Comparison of ENCODE assay signal across 20 mouse cellular contexts in the genomic region with DNA sequence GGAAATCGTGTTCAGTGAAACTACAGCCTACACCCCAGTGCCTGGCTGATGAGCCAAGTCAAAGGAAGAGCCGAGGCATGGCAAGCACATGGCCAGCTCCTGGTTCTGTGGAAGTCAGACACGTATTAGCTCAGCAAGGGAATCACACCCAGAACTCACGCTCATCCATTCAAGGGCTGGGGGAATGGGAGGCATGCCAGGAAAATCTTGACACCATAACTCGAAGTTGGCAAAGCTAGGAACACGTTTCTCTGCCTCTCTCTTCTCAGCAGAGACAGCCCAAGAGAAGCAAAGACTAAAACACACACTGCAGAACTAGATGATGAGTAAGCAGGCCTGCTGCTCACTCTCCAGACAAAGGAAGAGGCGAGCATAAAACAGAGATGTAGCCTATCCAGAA. TPM values are rescaled to one million over a fixed set of nuclear protein-coding genes. Genes with fewer than 3 reads are reported as not detected.
DNase-seq lines count a peak whose midpoint lies in the region; ATAC-seq lines count a peak whose summit lies in the region.
"Had no signal": no experiment of that assay in that cellular context is flagged by ENCODE, and none has a peak within 500 bp of the region (broad histone marks: within the 10 kb centered on the region; RNA-seq: fewer than 3 reads in every experiment).

No protein-coding gene starts in this region.

- no peak for ATAC-seq in liver, embryonic 11.5 days (replicated peaks; ENCODE audit: low FRiP score)
- ATAC-seq: intestine, postnatal 0 days; midbrain, embryonic 16.5 days had no signal

- no peaks in the 10 kb centered on the region for H3K27me3 ChIP-seq in liver, embryonic 11.5 days (replicated peaks; ENCODE audit: control insufficient read depth, insufficient read depth, low read length)
- H3K27me3 ChIP-seq: hindbrain, embryonic 12.5 days; liver, embryonic 13.5 days had no signal

- no peaks in the 10 kb centered on the region for H3K4me1 ChIP-seq in liver, embryonic 11.5 days (replicated peaks; ENCODE audit: control insufficient read depth, insufficient read depth, low read length)
- H3K4me1 ChIP-seq: hindbrain, embryonic 12.5 days; liver, embryonic 13.5 days had no signal

- H3K4me2 ChIP-seq in liver, embryonic 11.5 days = no peak overlapping the region
- H3K4me2 ChIP-seq: hindbrain, embryonic 12.5 days; liver, embryonic 13.5 days had no signal

- no peaks in the 10 kb centered on the region for H3K36me3 ChIP-seq in liver, embryonic 11.5 days (ENCODE audit: control insufficient read depth, insufficient read depth, low read length)
- H3K36me3 ChIP-seq: G1E; hindbrain, embryonic 12.5 days; liver, embryonic 13.5 days had no signal

- H3K9me3 ChIP-seq in liver, embryonic 11.5 days (ENCODE audit: control insufficient read depth, low read length) = no peaks in the 10 kb centered on the region
- H3K9me3 ChIP-seq: G1E; hindbrain, embryonic 12.5 days; liver, embryonic 13.5 days; megakaryocyte, embryonic 14.5 days had no signal

- peak; percentile 7 to 21 for DNase-seq in left cerebral cortex, adult 18-20 months (ENCODE audit: low spot score in 2 of 2)
- no peak for DNase-seq in left cerebral cortex, adult 11 months (ENCODE audit: low spot score)
- DNase-seq in frontal cortex, adult 2 months (ENCODE audit: extremely low spot score in 1 of 2, low spot score in 1 of 2) = peak; percentile 44 to 60
- peak; percentile 23 to 28 for DNase-seq in layer of hippocampus, postnatal 36 days
- peak; percentile 11 to 12 for DNase-seq in right cerebral cortex, postnatal 36 days (ENCODE audit: low spot score in 2 of 2)
- no peak for DNase-seq in embryo, embryonic 9.5 days (ENCODE audit: extremely low spot score)
- DNase-seq in liver, embryonic 11.5 days (ENCODE audit: low spot score) = no peak
- DNase-seq in liver = no peak
- DNase-seq: adrenal gland, postnatal 36 days; cerebellum, adult 11-12 months; heart, adult 18-20 months; kidney, postnatal 14 days; liver, embryonic 13.5 days; lung, postnatal 10 days; thymus, postnatal 14 days had no signal

- WGBS in liver, embryonic 11.5 days = 58% methylated on average over 7 of the region's 7 CpGs

- H3K27ac ChIP-seq in liver, embryonic 11.5 days (ENCODE audit: low read depth, low read length) = no peak overlapping the region
- H3K27ac ChIP-seq: hindbrain, embryonic 12.5 days; liver, embryonic 13.5 days had no signal

- no peak overlapping the region for H3K4me3 ChIP-seq in liver, embryonic 11.5 days (ENCODE audit: low read depth, low read length)
- H3K4me3 ChIP-seq: hindbrain, embryonic 12.5 days; liver, embryonic 13.5 days; megakaryocyte, embryonic 14.5 days had no signal

- H3K9ac ChIP-seq in liver, embryonic 11.5 days (ENCODE audit: low read depth, low read length) = no peak overlapping the region
- H3K9ac ChIP-seq: hindbrain, embryonic 12.5 days; liver, embryonic 13.5 days had no signal

RNA-seq across cellular contexts. Expression of a gene that starts 53.5 kb away (rescaled TPM):
- total RNA-seq in left cerebral cortex, adult 18-20 months (2021) = 10 to 100 TPM; 87.0 to 95.4 TPM
- polyA plus RNA-seq in frontal cortex, adult 2 months (2012; rRNA removed) = 105 and 109 TPM in 2 replicates
- total RNA-seq in layer of hippocampus, postnatal 36 days (2021) = 100 to 1,000 TPM in 1 of 2 experiments, 10 to 100 TPM in 1; 96.1 to 106 TPM
- polyA plus RNA-seq in liver, embryonic 11.5 days (2014; fragmentation: Nextera tagmentation; extraction: Ambion mirVana) = 29.1 and 30.3 TPM in 2 replicates

Comparison
In these comparisons a context has a peak if more than half of its experiments do, and no peak if none do; other contexts are left out.
1. DNase-seq: peak in left cerebral cortex, adult 18-20 months (2 of 2), frontal cortex, adult 2 months (2 of 2), layer of hippocampus, postnatal 36 days (2 of 2) and right cerebral cortex, postnatal 36 days (2 of 2); none in left cerebral cortex, adult 11 months (single experiment), embryo, embryonic 9.5 days (single experiment), liver, embryonic 11.5 days (single experiment) and liver (single experiment).